Mouse (Mus musculus) megakaryocyte, embryonic 14.5 days (primary cell): ENCODE results near the gene Hist1h2be.

ENCODE experiments used
- FLI1 ChIP-seq: IDR thresholded peaks from 2 replicates; pipeline ENCODE4 v1.6.1; 2012; ENCODE audit warnings: low read length, inconsistent platforms, mixed read lengths
- GATA1 ChIP-seq: IDR thresholded peaks from 3 replicates; pipeline ENCODE4 v1.6.1; 2012; ENCODE audit warnings: mixed read lengths, low read length, inconsistent platforms, borderline replicate concordance

DNA sequence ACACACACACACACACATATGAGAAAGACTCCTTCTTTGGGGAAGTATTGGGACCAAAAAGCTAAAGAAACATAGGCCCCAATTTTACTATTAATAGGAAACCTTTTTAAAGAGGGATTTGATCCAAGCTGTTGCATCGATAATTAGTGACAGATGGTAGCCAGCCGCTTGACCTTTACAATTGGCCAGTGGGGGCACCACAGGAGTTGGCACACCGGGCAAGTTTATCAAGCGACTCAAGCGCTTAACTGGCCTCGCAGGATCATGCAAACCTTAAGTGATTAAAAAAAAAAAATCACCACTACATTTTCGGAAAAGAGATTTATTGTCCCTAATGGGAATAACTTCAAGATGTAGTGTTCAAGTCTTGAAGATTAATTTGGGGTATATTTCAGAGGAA, 28.3 kb downstream of the Hist1h2be start:
- TF ChIP-seq GATA1 (no peak), FLI1 (no peak)
